Mouse (Mus musculus): ENCODE results near the gene Raf1. TPM values are rescaled to one million over a fixed set of nuclear protein-coding genes. Genes with fewer than 3 reads are reported as not detected.

Raf1 gene
- polyA plus RNA-seq (2015; fragmentation: Illumina TruSeq; extraction: RNeasy Lipid Tissue Mini Kit (QIAGEN cat#74804); ENCODE audit: low read depth, low replicate concordance): 75.3 TPM

GRCm38 (mm10) chr6:115676452-115677128, at the start of gene Raf1:
Raf1 (minus strand) TSS chr6:115676635.

GRCm38 (mm10) chr6:115601715-115602523, 74.5 kb downstream of the Raf1 start, which contains the start of gene Mkrn2:
Mkrn2 (plus strand) TSS chr6:115601902.

GRCm38 (mm10) chr6:115592458-115592857, 84.0 kb downstream of the Raf1 start, which contains the start of gene Mkrn2os:
Mkrn2os (minus strand) TSS chr6:115592576.

Other genes with a start within 250 kb of the Raf1 start
- 32.3 TPM for gene Tsen2, start 132.0 kb downstream of the Raf1 start, polyA plus RNA-seq (2015; fragmentation: Illumina TruSeq; extraction: RNeasy Lipid Tissue Mini Kit (QIAGEN cat#74804); ENCODE audit: low read depth, low replicate concordance)
- gene Mkrn2os, start 84.1 kb downstream of the Raf1 start, polyA plus RNA-seq (2015; fragmentation: Illumina TruSeq; extraction: RNeasy Lipid Tissue Mini Kit (QIAGEN cat#74804); ENCODE audit: low read depth, low replicate concordance): not detected
- 21.3 TPM for gene Mkrn2, start 74.7 kb downstream of the Raf1 start, polyA plus RNA-seq (2015; fragmentation: Illumina TruSeq; extraction: RNeasy Lipid Tissue Mini Kit (QIAGEN cat#74804); ENCODE audit: low read depth, low replicate concordance)
- 5.3 TPM for gene Tmem40, start 85.8 kb upstream of the Raf1 start, polyA plus RNA-seq (2015; fragmentation: Illumina TruSeq; extraction: RNeasy Lipid Tissue Mini Kit (QIAGEN cat#74804); ENCODE audit: low read depth, low replicate concordance)
- gene Cand2, start 97.9 kb upstream of the Raf1 start, polyA plus RNA-seq (2015; fragmentation: Illumina TruSeq; extraction: RNeasy Lipid Tissue Mini Kit (QIAGEN cat#74804); ENCODE audit: low read depth, low replicate concordance): 1.6 TPM
- gene Rpl32, start 132.1 kb upstream of the Raf1 start, polyA plus RNA-seq (2015; fragmentation: Illumina TruSeq; extraction: RNeasy Lipid Tissue Mini Kit (QIAGEN cat#74804); ENCODE audit: low read depth, low replicate concordance): 1,156 TPM
- 5.6 TPM for gene Efcab12, start 161.8 kb upstream of the Raf1 start, polyA plus RNA-seq (2015; fragmentation: Illumina TruSeq; extraction: RNeasy Lipid Tissue Mini Kit (QIAGEN cat#74804); ENCODE audit: low read depth, low replicate concordance)
- gene Mbd4, start 176.7 kb upstream of the Raf1 start, polyA plus RNA-seq (2015; fragmentation: Illumina TruSeq; extraction: RNeasy Lipid Tissue Mini Kit (QIAGEN cat#74804); ENCODE audit: low read depth, low replicate concordance): 7.2 TPM
- 19.4 TPM for gene Ift122, start 176.8 kb upstream of the Raf1 start, polyA plus RNA-seq (2015; fragmentation: Illumina TruSeq; extraction: RNeasy Lipid Tissue Mini Kit (QIAGEN cat#74804); ENCODE audit: low read depth, low replicate concordance)